Mouse (Mus musculus) ES-Bruce4 (cell line): ENCODE data around the gene Socs3.

ENCODE experiments used
- CTCF ChIP-seq: IDR thresholded peaks from one replicate; pipeline ENCODE4 v1.8.1; 2011; ENCODE audit warnings: low read depth, low read length
- POLR2A ChIP-seq: IDR thresholded peaks from one replicate; pipeline ENCODE4 v1.8.1; 2011; ENCODE audit warnings: low read length; ENCODE audit not compliant: insufficient read depth

DNA sequence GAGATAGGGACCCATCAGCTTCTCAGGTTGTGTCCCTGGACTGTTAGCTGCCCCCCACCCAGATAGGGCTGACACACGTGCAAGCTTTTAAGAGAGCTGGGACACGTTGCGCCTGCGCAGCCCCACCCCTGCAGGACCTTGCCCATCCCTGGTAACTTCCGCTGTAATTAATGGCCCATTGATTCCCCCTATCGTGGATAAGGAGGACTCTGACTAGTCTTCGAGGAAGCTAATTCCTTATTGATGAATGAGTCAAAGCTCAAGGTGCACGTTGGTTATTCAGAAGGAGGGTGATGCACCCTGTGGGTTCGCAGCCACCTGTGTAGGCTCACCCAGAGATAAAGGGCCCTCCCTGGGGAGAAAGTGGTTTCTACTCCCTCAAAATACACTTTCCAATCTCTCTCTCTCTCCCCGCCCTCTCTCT lies 22.8 kb downstream of the Socs3 start:
- TF ChIP-seq CTCF = no peak
- TF ChIP-seq POLR2A = no peak
